Mouse (Mus musculus) right cerebral cortex, postnatal 10 days (tissue): ENCODE measurements around the gene Car10.
"Not testable (repeated sequence)": the region's sequence is repeated elsewhere in the genome, so short reads cannot be mapped to it uniquely, and the experiment has no call there.

Experiments used
- DNase-seq, 2 experiments: peaks; one replicate each; pipeline ENCODE4 v3.0.0; 2021; ENCODE audit warnings: low spot score in 2 of 2

Car10 gene

DNA sequence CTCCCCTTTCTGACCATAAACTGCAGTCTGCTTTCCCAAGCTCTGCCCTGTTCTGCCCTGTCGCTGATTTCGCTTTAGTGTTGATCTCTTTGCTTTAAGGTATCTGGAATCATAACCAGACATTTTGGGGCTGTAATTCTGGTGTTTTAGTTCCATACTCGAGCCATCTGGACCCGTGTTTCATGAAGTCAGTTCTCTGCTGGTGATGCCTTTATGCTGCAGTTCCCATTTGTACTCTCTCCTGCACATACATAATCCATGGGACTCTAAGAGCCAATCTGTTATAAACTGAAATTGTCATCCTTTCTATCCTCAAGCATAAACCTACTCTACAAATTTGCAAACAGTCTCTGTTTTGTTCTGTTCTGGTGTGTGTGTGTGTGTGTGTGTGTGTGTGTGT, 293.3 kb downstream of the Car10 start:
- no peak for DNase-seq

DNA sequence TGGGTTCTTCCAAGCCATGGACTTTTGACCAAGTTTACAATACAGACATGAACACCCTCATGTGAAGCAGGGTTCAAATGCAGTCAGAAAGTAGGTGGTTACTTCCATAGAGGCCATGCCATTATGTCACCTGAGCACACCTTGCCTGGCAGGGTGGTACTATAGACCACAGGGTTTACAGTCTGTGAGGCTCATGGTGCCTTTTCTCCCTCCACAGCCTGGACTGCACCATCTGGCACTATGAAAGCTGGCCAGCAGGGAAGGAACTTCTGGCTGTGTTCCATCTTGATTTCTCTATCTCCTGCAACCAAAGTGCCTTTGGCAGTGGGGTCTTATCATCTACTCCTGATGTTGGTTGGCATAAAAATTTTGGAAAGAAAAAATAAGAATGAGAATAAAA, 295.5 kb downstream of the Car10 start:
- not testable (repeated sequence) for DNase-seq

DNA sequence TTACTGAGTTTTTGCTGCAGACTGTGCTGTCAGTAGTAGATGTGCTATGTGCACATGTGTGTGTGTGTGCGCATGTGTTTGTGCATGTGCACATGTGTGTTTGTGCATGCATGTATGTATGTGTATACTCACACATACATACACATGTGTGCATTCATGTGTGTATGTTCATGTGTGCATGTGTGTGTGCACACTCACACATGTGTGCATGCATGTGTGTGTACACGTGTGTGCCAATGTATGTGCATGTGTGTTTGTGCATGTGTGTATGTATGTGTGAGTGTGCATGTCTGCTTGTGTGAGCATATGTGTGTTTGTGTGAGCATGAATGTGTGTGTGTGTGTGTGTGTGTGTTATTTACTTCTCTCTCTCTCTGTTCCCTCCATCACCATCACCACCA, 298.5 kb downstream of the Car10 start:
- DNase-seq, result no peak

DNA sequence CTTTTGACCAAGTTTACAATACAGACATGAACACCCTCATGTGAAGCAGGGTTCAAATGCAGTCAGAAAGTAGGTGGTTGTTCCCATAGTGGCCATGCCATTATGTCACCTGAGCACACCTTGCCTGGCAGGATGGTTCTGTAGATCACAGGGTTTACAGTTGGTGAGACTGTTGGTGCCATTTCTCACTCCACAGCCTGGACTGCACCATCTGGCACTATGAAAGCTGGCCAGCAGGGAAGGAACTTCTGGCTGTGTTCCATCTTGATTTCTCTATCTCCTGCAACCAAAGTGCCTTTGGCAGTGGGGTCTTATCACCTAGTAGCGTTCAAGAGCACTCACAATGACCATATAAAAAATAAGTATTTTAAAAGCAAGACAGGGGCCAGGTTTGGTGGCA, 303.3 kb downstream of the Car10 start:
- not testable (repeated sequence) for DNase-seq

DNA sequence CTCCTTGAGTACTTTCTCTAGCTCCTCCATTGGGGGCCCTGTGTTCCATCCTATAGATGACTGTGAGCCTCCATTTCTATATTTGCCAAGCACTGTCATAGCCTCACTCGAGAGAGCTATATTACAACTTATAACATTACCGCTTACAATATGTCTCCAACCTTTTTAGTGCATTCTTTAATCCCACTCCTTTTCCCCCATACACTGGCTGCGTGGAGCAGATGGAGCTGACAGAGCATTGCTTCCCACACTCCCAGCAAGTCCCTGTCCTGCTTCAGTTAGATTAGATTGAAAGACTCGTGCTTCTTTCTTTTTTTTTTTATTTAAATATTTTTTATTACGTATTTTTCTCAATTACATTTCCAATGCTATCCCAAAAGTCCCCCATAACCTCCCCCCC, 310.2 kb downstream of the Car10 start:
- no peak for DNase-seq

DNA sequence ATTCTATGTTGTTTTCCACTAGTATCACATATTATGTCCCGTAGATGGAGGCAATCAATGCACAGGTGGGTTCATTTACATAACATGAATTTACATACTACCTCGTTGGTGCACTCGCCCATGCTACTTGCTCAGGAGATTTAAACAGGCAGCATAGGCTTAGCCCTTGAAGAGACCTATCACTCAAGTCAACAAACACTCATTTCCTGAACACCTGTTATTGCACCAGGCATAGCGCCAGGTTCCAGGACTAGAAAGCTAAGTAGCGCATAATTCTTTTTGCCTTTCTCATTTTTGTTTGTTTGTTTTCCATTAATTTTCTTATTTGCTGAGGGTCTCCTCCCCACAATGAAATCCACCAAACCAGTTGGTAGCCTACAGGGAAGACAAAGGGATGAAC, 333.7 kb downstream of the Car10 start:
- no peak for DNase-seq

DNA sequence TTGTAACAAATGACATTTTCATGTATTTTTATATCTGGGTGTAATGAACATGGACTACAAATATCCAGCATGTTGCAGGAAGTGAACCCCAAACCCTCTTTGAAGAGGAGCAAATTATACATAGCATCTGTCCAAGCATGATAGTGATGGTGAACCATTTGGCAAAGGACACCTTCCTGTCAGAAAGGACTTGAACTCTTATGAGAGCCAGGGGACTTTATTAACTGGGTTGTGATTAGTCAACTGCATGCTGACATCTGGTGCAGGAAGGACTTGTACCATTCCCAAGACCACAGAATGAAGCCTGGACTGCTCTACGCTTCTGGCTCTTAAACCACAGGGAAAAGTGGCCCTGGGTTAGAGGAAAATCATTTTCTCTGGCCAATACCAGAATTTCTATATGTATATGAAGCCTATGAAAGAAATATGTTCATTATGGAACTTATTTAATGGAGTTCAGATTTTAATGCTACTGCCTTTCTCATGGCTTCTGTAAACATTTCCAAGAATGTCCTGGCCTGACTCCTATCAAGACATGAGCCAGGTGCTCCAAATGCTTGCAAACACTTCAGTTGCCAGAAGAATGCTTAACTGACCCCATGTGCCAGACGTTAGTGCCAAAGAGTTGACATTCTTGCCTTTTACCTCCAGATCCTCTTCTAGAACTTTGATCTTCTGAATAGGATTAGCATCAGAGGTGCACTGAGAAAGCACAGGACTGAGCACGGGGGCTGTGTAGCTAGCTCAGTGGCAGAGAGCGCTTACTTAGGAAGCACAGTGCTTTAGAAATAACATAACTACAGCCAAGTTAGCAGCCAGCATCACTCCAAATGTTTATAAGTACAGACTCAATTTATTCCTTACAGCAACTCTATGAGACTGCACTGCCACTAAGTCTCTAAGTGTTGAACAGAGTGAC, 337.4 kb downstream of the Car10 start:
- no peak for DNase-seq

DNA sequence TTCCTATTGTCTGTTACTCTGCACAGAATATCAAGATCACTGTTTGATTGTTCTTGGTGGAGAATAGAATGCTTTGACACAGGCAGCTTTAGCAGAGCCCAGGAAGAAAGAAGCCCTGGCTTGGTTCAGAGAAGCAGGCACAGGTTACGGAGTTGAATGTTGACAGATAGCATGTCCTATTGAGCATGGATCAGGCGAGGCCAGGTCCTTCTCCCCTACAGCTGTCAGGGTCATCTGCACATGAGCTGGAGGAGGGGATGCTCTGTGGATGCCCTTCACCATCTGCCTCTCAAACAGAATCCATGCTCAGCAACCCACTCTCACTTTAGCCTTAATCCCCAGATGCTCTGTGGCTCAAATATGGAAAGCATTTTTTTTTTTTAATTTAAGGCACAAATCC, 339.1 kb downstream of the Car10 start:
- no peak for DNase-seq

DNA sequence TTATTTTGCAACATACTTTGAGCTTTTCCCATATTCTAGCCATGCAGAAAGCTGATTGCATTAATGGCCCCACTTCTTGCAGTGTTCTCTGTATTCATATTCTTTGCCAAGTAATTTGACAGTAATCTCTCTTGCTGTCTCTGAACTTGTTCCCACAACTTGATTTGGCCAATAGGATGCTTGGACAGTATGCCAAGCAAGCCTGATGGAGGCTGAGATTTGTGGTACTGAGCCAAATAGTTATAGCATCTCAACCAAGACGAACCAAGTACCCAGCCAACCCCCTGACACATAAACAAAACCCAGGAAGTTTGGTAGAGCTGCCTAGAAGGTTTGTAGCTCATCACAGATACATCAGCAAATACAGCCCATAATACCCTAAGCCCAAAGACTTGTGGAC, 342.6 kb downstream of the Car10 start:
- DNase-seq, result no peak

DNA sequence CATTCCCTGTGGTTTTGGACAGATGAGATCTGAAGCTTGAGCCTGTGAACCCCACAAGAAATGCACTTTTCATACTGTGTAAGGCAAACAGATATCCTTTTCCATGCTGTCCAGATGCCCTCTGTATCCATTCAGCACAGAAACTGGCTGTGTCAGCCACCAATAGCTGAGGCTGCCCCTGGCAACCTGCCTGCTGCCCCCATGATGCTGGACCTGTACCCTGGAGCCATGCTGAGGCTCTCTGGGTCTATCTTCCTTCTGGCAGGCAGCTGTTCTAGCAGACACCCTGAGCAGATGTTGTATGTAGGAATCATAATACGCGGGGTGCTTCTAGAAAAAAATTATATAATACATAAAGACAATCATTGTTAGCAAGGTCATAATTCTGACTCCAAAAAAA, 345.9 kb downstream of the Car10 start:
- DNase-seq, result no peak

DNA sequence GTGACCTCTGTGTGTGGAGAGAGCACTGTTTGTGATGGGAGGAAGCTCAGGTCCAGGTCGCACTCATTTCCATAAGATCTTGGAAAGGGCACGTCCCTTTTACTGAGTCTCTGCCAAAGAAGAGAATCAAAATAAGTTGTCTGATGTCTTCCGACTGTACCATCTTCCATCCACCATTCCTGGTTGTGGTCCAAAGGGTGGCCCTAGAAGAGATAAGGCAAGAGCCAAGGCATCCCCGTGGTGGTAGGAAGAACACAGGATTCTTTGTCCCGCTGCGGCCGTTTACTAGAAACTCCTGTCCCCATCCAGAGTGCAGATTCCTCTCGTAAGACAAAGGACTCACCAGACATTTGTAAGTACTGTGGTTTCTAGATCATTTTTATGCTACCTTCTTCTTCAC, 346.9 kb downstream of the Car10 start:
- DNase-seq, result no peak

DNA sequence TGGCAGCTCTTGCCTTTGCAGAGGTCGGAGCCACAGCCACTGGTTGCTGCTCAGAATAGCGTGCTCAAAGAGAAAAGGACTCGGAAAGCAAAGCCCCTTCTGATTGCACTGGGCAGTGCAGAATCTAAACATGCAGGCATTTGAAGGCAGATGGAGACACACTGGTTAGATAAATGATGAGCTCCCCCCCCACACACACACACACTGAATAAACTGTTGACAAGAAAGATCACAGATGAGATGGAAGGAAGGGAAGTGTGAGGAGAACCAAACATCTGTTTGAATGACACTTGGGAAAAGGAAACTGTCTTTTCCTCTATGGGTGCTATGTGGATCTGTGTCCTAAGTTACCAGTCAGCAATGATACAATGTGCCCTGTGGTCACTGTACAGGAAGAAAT, 349.7 kb downstream of the Car10 start:
- DNase-seq, result no peak

DNA sequence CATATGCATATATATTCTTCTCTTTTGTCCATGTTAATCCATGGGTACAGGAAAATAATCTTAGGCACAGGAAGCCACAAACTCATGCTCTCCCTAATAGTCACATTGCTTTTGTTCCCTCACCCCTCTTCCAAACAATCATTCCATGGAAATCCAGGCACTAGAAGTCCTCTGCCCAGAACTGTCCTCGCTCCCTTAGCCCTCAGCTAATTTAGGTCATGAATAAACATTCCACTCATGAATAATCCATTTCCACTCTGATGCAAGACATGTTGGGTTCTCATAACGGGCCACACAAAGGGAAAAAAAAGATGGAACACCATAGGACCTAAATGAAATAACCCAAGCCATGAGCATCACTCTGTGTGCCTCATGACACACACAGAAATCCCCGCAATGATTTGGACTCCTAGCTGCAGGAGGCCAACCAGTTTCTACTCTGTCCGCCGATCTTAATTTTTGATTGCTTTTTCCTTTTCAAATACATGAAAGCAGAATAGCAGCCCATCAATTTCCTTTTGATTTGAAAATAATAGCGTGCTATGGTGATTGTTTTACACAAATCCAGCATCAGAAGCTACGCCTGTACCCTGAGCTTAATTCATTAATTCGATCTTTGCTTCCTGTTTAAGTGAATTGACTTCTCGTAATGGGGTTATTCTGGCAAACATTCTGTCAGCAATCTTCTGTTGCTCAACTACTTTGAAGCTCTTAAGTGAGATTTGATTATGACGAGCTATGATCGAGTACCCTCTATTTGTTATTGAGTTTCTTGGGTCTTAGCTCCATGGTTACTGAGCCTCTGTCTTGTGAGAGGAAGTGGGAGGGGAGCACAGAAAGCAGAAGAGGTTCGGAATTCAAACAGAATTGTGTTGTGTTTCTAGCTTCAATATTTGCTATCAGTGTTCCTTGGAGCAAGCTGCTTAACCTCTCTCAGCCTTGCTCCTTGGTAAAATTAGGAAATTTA, 350.7 kb downstream of the Car10 start:
- DNase-seq, result no peak

DNA sequence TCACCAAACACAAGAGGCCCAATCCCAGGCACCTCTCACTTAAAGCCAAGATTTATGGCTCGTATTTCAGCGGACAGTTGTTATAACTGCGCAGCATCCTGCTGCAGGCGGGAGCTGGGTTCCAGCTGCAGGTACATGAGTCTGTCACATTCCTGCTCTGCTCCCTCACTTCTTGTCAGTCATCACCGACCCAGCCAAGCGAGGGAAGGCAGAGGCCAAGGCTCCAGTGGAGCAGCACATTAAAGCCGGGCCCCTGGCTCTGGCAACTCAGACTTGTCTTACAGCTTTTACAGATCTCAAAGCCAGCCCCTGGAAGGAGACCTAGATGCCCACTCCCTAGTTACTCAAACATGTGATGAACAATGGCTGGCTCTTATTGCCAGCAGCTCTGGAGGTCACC, 352.7 kb downstream of the Car10 start:
- DNase-seq, result no peak

DNA sequence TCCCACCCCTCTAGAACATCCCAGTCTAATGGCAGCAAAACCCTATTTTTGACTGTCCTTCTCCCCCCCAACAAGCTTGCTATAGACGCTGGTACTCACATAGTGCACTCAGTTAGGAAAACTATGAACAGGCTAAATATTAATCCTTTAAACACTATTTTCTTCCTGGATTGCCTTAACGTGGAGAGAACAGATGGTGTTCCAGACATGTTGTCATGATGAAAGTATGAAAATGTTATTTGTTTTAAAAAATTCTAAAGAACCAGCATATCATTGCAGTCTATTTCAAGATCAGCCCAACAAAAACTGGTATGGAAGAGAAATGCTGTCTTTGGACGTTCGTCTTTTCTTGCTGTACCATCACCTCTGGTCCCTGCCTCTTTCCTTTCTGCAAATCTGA, 368.4 kb downstream of the Car10 start:
- no peak for DNase-seq

DNA sequence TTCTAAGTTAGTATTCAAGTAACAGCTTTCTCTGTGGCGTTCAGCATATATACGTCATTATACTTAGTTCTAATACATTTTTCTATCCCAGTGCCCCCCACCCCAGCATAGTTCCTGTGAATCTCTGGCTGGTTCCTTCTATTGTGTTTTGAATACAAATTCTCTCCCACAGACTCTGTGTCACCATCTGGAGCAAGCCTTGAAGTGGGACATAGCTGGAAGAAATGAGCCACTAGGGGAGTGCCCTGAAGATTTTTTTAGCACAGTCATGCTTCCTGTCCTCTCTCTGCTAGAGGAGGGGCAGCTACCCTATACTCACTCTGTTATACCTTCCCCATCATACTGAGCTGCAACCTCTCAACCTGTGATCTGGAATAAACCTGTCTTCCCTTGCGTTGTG, 369.9 kb downstream of the Car10 start:
- DNase-seq, result no peak

DNA sequence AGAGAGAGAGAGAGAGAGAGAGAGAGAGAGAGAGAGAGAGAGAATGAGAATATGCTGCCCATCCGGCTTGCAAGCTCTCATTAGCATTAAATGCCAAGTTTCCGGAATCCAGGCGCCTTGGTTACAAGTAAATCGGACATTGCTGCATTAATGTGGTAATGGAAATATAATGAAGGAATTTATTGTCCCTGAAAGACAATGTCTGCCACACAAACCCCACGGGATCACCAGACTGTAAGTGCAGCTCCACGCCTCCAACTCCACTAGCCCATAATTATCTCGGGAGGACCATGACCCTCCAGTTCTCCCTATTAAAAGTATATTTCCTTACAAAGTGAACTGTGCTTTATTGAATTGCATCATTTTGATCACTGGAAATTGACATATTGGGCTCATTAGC, 372.9 kb downstream of the Car10 start:
- DNase-seq, result no peak

DNA sequence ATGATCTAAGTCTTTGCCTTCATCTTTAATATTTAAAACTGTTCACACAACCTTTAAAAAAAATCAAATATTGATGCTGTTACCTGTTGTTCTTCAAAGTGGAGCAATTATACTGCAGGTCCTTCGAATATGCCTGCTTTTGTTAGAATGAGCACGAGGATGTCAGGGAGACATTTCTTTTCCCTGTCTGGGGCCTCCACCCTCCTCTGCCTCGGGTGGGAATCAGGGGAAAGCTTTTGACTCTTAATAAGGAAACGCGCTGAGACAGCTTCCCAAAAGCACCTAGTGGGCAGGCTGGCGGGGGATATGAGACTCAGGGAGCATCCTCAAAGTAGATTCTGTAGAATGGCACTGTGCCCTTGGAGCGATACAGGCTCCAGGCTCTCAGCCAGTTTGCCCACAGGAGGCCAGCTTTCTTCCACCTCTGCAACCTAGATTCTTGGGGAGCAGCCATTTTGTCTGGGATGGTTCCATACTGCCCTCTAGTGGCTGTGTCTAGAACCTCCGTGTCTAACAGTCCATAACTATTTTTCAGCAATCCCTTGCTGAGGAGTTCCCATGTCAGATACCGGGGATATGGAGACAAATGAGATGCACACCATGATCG, 373.8 kb downstream of the Car10 start:
- peak; percentile 86 to 88 for DNase-seq

DNA sequence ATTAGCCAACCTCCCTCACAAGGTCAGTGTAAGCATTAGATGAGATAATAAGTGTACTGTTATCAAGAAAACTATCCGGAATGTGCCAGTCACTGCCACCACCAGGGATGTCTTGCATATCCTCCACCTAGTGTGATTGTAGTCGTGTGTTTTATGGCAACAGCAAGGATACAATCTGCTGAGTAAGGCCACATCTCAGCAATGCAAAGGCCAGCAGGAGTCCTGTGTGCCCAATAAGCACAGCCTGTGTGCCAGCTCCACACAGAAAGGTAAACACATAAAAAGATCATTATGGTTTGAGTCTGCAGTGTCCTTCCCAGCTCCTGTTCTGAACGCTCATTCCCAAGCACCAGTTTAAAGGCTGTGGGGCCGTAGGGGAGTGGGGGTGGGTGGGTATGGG, 386.8 kb downstream of the Car10 start:
- no peak for DNase-seq

DNA sequence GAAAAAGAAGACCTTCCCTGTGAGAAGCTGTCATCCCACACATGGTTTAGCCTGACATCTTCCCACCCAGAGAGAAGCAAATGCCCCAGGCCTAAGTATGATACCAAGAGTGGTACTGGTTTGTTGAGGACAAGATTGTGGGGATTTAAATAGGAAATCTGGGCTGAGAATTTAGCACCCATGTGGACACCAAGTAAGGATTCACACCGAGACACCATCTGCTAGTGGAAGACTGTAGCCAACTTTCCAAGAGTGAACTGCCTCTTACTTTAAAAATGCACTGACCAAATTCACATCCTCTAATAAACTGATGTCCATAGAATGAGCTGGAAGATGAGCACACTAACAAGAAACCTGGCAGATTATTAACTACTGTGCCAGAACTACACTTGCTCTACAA, 389.2 kb downstream of the Car10 start:
- DNase-seq, result no peak

DNA sequence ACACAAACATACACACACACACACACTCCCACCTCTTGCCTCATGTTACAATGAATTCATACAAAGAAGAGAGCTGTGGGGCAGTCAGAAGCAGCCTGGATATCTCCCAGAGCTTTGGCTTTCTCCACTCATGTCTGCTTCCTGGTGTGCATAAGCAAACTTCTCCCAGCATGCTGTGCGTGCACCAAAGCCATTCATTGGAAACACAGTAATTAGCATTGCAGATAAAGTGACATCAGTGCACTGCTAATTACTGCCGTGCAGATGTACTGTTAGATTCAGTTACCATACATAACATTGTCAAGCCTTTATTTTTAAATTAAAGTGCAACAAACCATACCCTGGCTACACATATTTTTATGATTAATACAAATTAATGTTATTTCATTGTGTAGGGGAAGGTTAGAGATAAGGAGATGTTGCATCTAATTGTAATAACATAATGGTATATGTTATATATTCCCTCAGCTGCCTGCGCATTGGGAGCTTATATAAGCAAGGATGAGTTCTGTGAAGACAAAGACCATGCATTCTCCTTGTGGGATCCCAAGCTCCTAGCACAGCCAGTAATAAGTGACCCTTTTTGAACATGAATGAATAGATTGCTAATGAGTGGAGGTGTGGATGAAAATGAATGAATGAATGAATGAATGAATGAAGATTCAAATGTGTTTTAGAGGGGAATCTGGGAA, 390.2 kb downstream of the Car10 start:
- peak in 1 of 2 experiments; percentile 41 for DNase-seq
